ENCODE assay signal across 12 mouse cellular contexts in genomic region chr7:114364041-114364440, GRCm38 (mm10). TPM values are rescaled to one million over a fixed set of nuclear protein-coding genes. Genes with fewer than 3 reads are reported as not detected.
DNase-seq lines count a peak whose midpoint lies in the region; ATAC-seq and TF ChIP-seq lines count a peak whose summit lies in the region.
"Had no signal": no experiment of that assay in that cellular context is flagged by ENCODE, and none has a peak within 500 bp of the region (broad histone marks: within the 10 kb centered on the region; RNA-seq: fewer than 3 reads in every experiment).

No protein-coding gene starts in this region.

- DNase-seq in embryonic facial prominence, embryonic 14.5 days (ENCODE audit: low spot score): peak; percentile 43
- no peak for DNase-seq in embryonic facial prominence, embryonic 10.5 days (ENCODE audit: low spot score)
- peak; percentile 31 for DNase-seq in brain, embryonic 14.5 days (ENCODE audit: low read depth)
- DNase-seq in ovary, postnatal 14 days (ENCODE audit: low spot score): peak; percentile 2
- no peak for DNase-seq in right cerebral cortex, postnatal 36 days (ENCODE audit: low spot score in 2 of 2)
- DNase-seq in cerebellum, adult 9-10 months: no peak

- H3K27me3 ChIP-seq in embryonic facial prominence, embryonic 14.5 days (replicated peaks; ENCODE audit: control insufficient read depth, insufficient read depth, low read length): no peaks in the 10 kb centered on the region
- H3K27me3 ChIP-seq in embryonic facial prominence, embryonic 10.5 days (replicated peaks; ENCODE audit: low read depth, poor library complexity, severe bottlenecking): no peaks in the 10 kb centered on the region
- no peaks in the 10 kb centered on the region for H3K27me3 ChIP-seq in liver, embryonic 16.5 days (ENCODE audit: control insufficient read depth, insufficient read depth, low read depth, low read length)
- H3K27me3 ChIP-seq in liver, embryonic 12.5 days (replicated peaks): no peaks in the 10 kb centered on the region
- H3K27me3 ChIP-seq: embryonic facial prominence, embryonic 12.5 days; neural tube, embryonic 13.5 days; Patski had no signal

- no peaks in the 10 kb centered on the region for H3K36me3 ChIP-seq in embryonic facial prominence, embryonic 14.5 days (ENCODE audit: control insufficient read depth, insufficient read depth, low read length)
- no peaks in the 10 kb centered on the region for H3K36me3 ChIP-seq in embryonic facial prominence, embryonic 10.5 days (replicated peaks)
- H3K36me3 ChIP-seq in liver, embryonic 16.5 days (ENCODE audit: control insufficient read depth, insufficient read depth): no peaks in the 10 kb centered on the region
- H3K36me3 ChIP-seq in liver, embryonic 12.5 days: no peaks in the 10 kb centered on the region
- H3K36me3 ChIP-seq: embryonic facial prominence, embryonic 12.5 days; neural tube, embryonic 13.5 days had no signal

- H3K4me3 ChIP-seq in embryonic facial prominence, embryonic 14.5 days (ENCODE audit: low read depth, low read length): no peak overlapping the region
- no peak overlapping the region for H3K4me3 ChIP-seq in embryonic facial prominence, embryonic 10.5 days
- no peak overlapping the region for H3K4me3 ChIP-seq in liver, embryonic 16.5 days (ENCODE audit: low read depth, low read length)
- H3K4me3 ChIP-seq in liver, embryonic 12.5 days: no peak overlapping the region
- H3K4me3 ChIP-seq: embryonic facial prominence, embryonic 12.5 days; neural tube, embryonic 13.5 days had no signal

- 31% methylated on average over 1 of the region's 1 CpGs for WGBS in embryonic facial prominence, embryonic 14.5 days
- WGBS in embryonic facial prominence, embryonic 10.5 days: 51% methylated on average over 1 of the region's 1 CpGs
- WGBS in liver, embryonic 16.5 days (ENCODE audit: insufficient replicate concordance): 24% methylated on average over 1 of the region's 1 CpGs
- 32% methylated on average over 1 of the region's 1 CpGs for WGBS in liver, embryonic 12.5 days (ENCODE audit: insufficient replicate concordance)

- no peak overlapping the region for H3K4me2 ChIP-seq in embryonic facial prominence, embryonic 14.5 days (ENCODE audit: low read depth, low read length)
- H3K4me2 ChIP-seq in liver, embryonic 16.5 days (ENCODE audit: low read depth, low read length): no peak overlapping the region
- H3K4me2 ChIP-seq in liver, embryonic 12.5 days: no peak overlapping the region
- H3K4me2 ChIP-seq: embryonic facial prominence, embryonic 12.5 days; neural tube, embryonic 13.5 days had no signal

- no peak overlapping the region for H3K27ac ChIP-seq in embryonic facial prominence, embryonic 14.5 days (replicated peaks; ENCODE audit: low read depth, low read length)
- H3K27ac ChIP-seq in embryonic facial prominence, embryonic 10.5 days (replicated peaks): no peak overlapping the region
- no peak overlapping the region for H3K27ac ChIP-seq in liver, embryonic 16.5 days (ENCODE audit: low read length)
- no peak overlapping the region for H3K27ac ChIP-seq in liver, embryonic 12.5 days
- H3K27ac ChIP-seq: embryonic facial prominence, embryonic 12.5 days; neural tube, embryonic 13.5 days had no signal

- H3K4me1 ChIP-seq in embryonic facial prominence, embryonic 14.5 days (ENCODE audit: control insufficient read depth, insufficient read depth, low read length): no peaks in the 10 kb centered on the region
- H3K4me1 ChIP-seq in embryonic facial prominence, embryonic 10.5 days: no peaks in the 10 kb centered on the region
- H3K4me1 ChIP-seq in liver, embryonic 16.5 days (ENCODE audit: control insufficient read depth, low read depth, low read length): no peaks in the 10 kb centered on the region
- no peaks in the 10 kb centered on the region for H3K4me1 ChIP-seq in liver, embryonic 12.5 days
- H3K4me1 ChIP-seq: embryonic facial prominence, embryonic 12.5 days; neural tube, embryonic 13.5 days had no signal

- no peak for TF ChIP-seq CTCF in brain, embryonic 14.5 days (IDR thresholded peaks at IDR 0.05; ENCODE audit: borderline replicate concordance, extremely low read depth, insufficient read depth, insufficient read length)

- H3K9me3 ChIP-seq in embryonic facial prominence, embryonic 14.5 days (ENCODE audit: control insufficient read depth, low read length): no peaks in the 10 kb centered on the region
- H3K9me3 ChIP-seq in embryonic facial prominence, embryonic 10.5 days: no peaks in the 10 kb centered on the region
- H3K9me3 ChIP-seq in liver, embryonic 16.5 days (replicated peaks; ENCODE audit: control insufficient read depth, low read length): no peaks in the 10 kb centered on the region
- no peaks in the 10 kb centered on the region for H3K9me3 ChIP-seq in liver, embryonic 12.5 days (replicated peaks)
- H3K9me3 ChIP-seq: embryonic facial prominence, embryonic 12.5 days; neural tube, embryonic 13.5 days had no signal

- no peak overlapping the region for H3K9ac ChIP-seq in embryonic facial prominence, embryonic 14.5 days (ENCODE audit: low read depth, low read length)
- no peak overlapping the region for H3K9ac ChIP-seq in liver, embryonic 16.5 days (ENCODE audit: low read depth, low read length)
- H3K9ac ChIP-seq in liver, embryonic 12.5 days: no peak overlapping the region
- H3K9ac ChIP-seq: embryonic facial prominence, embryonic 12.5 days; neural tube, embryonic 13.5 days had no signal

- no peak for ATAC-seq in embryonic facial prominence, embryonic 14.5 days (ENCODE audit: low read depth)
- peak; percentile 72 for ATAC-seq in liver, embryonic 16.5 days (ENCODE audit: low read depth)
- ATAC-seq in liver, embryonic 12.5 days: no peak
- ATAC-seq: intestine, embryonic 16.5 days; Patski had no signal

- no peak for TF ChIP-seq POLR2A in brain, embryonic 14.5 days (IDR thresholded peaks at IDR 0.05; ENCODE audit: borderline replicate concordance, extremely low read depth, insufficient read depth, insufficient read length, poor library complexity, severe bottlenecking)

RNA-seq across cellular contexts. Expression of gene Pde3b, which starts 51.0 kb away (rescaled TPM):
- 6.7 and 7.2 TPM in 2 replicates for polyA plus RNA-seq in embryonic facial prominence, embryonic 14.5 days (2014; fragmentation: Nextera tagmentation; extraction: Ambion mirVana)
- 8.1 and 10.7 TPM in 2 replicates for polyA plus RNA-seq in embryonic facial prominence, embryonic 10.5 days (2016; fragmentation: Nextera tagmentation; extraction: Ambion mirVana)
- polyA plus RNA-seq in liver, embryonic 16.5 days (2015; fragmentation: Nextera tagmentation; extraction: Ambion mirVana): 1.7 and 2.0 TPM in 2 replicates
- polyA plus RNA-seq in liver, embryonic 12.5 days (2016; fragmentation: Nextera tagmentation; extraction: Ambion mirVana): 5.1 and 5.2 TPM in 2 replicates
- 10.0 and 10.5 TPM in 2 replicates for polyA plus RNA-seq in brain, embryonic 14.5 days (2012; rRNA removed)

Comparison
In these comparisons a context has a peak if more than half of its experiments do, and no peak if none do; other contexts are left out.
1. DNase-seq: peak in embryonic facial prominence, embryonic 14.5 days (single experiment), brain, embryonic 14.5 days (single experiment) and ovary, postnatal 14 days (single experiment); none in embryonic facial prominence, embryonic 10.5 days (single experiment), right cerebral cortex, postnatal 36 days (0 of 2) and cerebellum, adult 9-10 months (single experiment).